Mouse (Mus musculus): ENCODE results near the gene Ap2a1.

Ap2a1 gene

GRCm38 (mm10) chr7:44929204-44930151 is at the start of gene Ap2a1:
Ap2a1 (minus strand) TSS chr7:44929496.
- peak; percentile 100 for DNase-seq (ENCODE audit: low read depth, low spot score)

GRCm38 (mm10) chr7:44978300-44978699 is 49.0 kb upstream of the Ap2a1 start:
- DNase-seq (ENCODE audit: low read depth, low spot score) = no peak

- no peak for DNase-seq (ENCODE audit: low read depth, low spot score)
These were observed 45.8 kb upstream of the Ap2a1 start for GRCm38 (mm10) chr7:44975117-44975419.

- DNase-seq (ENCODE audit: low read depth, low spot score) = no peak
These were observed 45.3 kb upstream of the Ap2a1 start, which contains the start of gene Cpt1c for GRCm38 (mm10) chr7:44974383-44975116. Cpt1c (minus strand) TSS chr7:44974851.

- no peak for DNase-seq (ENCODE audit: low read depth, low spot score)
These were observed 44.3 kb upstream of the Ap2a1 start for GRCm38 (mm10) chr7:44973415-44974130.

- DNase-seq (ENCODE audit: low read depth, low spot score) = no peak
These were observed 41.8 kb upstream of the Ap2a1 start for GRCm38 (mm10) chr7:44971142-44971541.

- peak; percentile 86 for DNase-seq (ENCODE audit: low read depth, low spot score)
These were observed 41.0 kb upstream of the Ap2a1 start for GRCm38 (mm10) chr7:44970231-44970691.

- DNase-seq (ENCODE audit: low read depth, low spot score) = no peak
These were observed 37.3 kb upstream of the Ap2a1 start for GRCm38 (mm10) chr7:44966638-44967037.

- peak; percentile 47 for DNase-seq (ENCODE audit: low read depth, low spot score)
These were observed 36.7 kb upstream of the Ap2a1 start for GRCm38 (mm10) chr7:44965975-44966374.

GRCm38 (mm10) chr7:44964990-44965389 is 35.7 kb upstream of the Ap2a1 start:
- no peak for DNase-seq (ENCODE audit: low read depth, low spot score)

- no peak for DNase-seq (ENCODE audit: low read depth, low spot score)
These were observed 33.5 kb upstream of the Ap2a1 start for GRCm38 (mm10) chr7:44962831-44963230.

GRCm38 (mm10) chr7:44962337-44962736 is 33.0 kb upstream of the Ap2a1 start:
- DNase-seq (ENCODE audit: low read depth, low spot score) = no peak

- DNase-seq (ENCODE audit: low read depth, low spot score) = no peak
These were observed 31.2 kb upstream of the Ap2a1 start for GRCm38 (mm10) chr7:44960512-44960910.

GRCm38 (mm10) chr7:44959874-44960511 is 30.7 kb upstream of the Ap2a1 start:
- no peak for DNase-seq (ENCODE audit: low read depth, low spot score)

- no peak for DNase-seq (ENCODE audit: low read depth, low spot score)
These were observed 30.0 kb upstream of the Ap2a1 start for GRCm38 (mm10) chr7:44959281-44959680.

- DNase-seq (ENCODE audit: low read depth, low spot score) = peak; percentile 65
These were observed 28.9 kb upstream of the Ap2a1 start for GRCm38 (mm10) chr7:44958208-44958607.

- no peak for DNase-seq (ENCODE audit: low read depth, low spot score)
These were observed 28.0 kb upstream of the Ap2a1 start for GRCm38 (mm10) chr7:44957183-44957835.

- DNase-seq (ENCODE audit: low read depth, low spot score) = no peak
These were observed 27.0 kb upstream of the Ap2a1 start for GRCm38 (mm10) chr7:44956266-44956665.

GRCm38 (mm10) chr7:44955628-44956027 is 26.3 kb upstream of the Ap2a1 start:
- peak; percentile 69 for DNase-seq (ENCODE audit: low read depth, low spot score)

- no peak for DNase-seq (ENCODE audit: low read depth, low spot score)
These were observed 25.0 kb upstream of the Ap2a1 start for GRCm38 (mm10) chr7:44954091-44954885.

All from CD4-positive, CD25-positive, alpha-beta regulatory T cell, adult 2 months (primary cell).